Mouse (Mus musculus) intestine, embryonic 16.5 days (tissue): Measurements from ENCODE around the gene Zfr2. TPM values are rescaled to one million over a fixed set of nuclear protein-coding genes. Genes with fewer than 3 reads are reported as not detected.

ENCODE experiments used
- ATAC-seq: fragments of 200-750 bp; cut with Nextera tagmentation; 2 replicates; pipeline ENCODE4 v1.8.0; 2017; ENCODE audit warnings: moderate TSS enrichment, moderate library complexity
- H3K27ac ChIP-seq: fragments of 300-500 bp; sonication (generic); 2 replicates; pipeline ENCODE4 v1.5.1; 2014; ENCODE audit warnings: mild to moderate bottlenecking, low read length
- H3K27me3 ChIP-seq: fragments of 300-500 bp; sonication (generic); replicated peaks from 2 replicates; pipeline ENCODE4 v1.6.1; 2014; ENCODE audit warnings: low read length, control low read depth, mixed read lengths; ENCODE audit not compliant: control insufficient read depth, insufficient read depth
- H3K36me3 ChIP-seq: fragments of 300-500 bp; sonication (generic); 2 replicates; pipeline ENCODE4 v1.6.1; 2014; ENCODE audit warnings: low read length, control low read depth; ENCODE audit not compliant: control insufficient read depth, insufficient read depth
- H3K4me1 ChIP-seq: fragments of 300-500 bp; sonication (generic); 2 replicates; pipeline ENCODE4 v1.6.1; 2014; ENCODE audit warnings: low read length, control low read depth, mixed read lengths; ENCODE audit not compliant: control insufficient read depth, insufficient read depth
- H3K4me2 ChIP-seq: fragments of 300-500 bp; sonication (generic); 2 replicates; pipeline ENCODE4 v1.6.1; 2014; ENCODE audit warnings: low read depth, low read length, control low read depth
- H3K4me3 ChIP-seq: fragments of 300-500 bp; sonication (generic); 2 replicates; pipeline ENCODE4 v1.5.1; 2014; ENCODE audit warnings: mild to moderate bottlenecking, low read length
- H3K9ac ChIP-seq: fragments of 300-500 bp; sonication (generic); 2 replicates; pipeline ENCODE4 v1.6.1; 2014; ENCODE audit warnings: low read depth, low read length
- H3K9me3 ChIP-seq: fragments of 300-500 bp; sonication (generic); 2 replicates; pipeline ENCODE4 v1.6.1; 2016; ENCODE audit warnings: low read length, control low read depth; ENCODE audit not compliant: control insufficient read depth
- WGBS: fragments of 180-500 bp; shearing (Covaris S2); extraction: QIAGEN DNeasy Blood & Tissue Kit; methylation state at CpG from one replicate; pipeline ENCODE4 v1.1.7; 2014; 5-methylcytosine and 5-hydroxymethylcytosine counted together
- polyA plus RNA-seq: library from polyadenylated mRNA; unstranded; fragments of >200 nt; fragmentation: Nextera tagmentation; extraction: Ambion mirVana; gene quantifications from 2 replicates; pipeline ENCODE4 v1.2.1, GENCODE M21; 2015

Gene Zfr2
- polyA plus RNA-seq, 1 experiment from 2014 or later = 7.1 TPM

DNA sequence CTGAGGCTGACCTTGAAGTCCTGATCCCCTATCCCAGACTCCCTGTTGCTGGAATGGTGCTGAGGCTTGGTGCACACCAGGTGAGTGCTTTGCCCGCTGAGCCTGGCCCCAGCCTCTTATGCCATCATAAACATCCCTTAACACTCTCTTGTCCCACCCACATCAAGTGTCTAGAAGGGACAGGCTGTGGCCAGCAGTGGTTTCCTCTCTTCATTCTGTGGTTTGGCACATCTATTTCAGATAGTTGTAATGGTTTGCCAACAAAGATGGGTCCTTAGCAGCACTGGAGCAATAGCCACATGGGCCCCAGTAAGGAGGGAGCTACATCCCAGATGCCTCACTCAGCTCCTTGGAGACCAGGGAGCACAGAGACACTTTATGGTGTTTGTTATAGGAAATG is 21.9 kb downstream of the Zfr2 start:
- ATAC-seq = no peak
- peaks cover 60% of the 10 kb centered on the region for H3K27me3 ChIP-seq

DNA sequence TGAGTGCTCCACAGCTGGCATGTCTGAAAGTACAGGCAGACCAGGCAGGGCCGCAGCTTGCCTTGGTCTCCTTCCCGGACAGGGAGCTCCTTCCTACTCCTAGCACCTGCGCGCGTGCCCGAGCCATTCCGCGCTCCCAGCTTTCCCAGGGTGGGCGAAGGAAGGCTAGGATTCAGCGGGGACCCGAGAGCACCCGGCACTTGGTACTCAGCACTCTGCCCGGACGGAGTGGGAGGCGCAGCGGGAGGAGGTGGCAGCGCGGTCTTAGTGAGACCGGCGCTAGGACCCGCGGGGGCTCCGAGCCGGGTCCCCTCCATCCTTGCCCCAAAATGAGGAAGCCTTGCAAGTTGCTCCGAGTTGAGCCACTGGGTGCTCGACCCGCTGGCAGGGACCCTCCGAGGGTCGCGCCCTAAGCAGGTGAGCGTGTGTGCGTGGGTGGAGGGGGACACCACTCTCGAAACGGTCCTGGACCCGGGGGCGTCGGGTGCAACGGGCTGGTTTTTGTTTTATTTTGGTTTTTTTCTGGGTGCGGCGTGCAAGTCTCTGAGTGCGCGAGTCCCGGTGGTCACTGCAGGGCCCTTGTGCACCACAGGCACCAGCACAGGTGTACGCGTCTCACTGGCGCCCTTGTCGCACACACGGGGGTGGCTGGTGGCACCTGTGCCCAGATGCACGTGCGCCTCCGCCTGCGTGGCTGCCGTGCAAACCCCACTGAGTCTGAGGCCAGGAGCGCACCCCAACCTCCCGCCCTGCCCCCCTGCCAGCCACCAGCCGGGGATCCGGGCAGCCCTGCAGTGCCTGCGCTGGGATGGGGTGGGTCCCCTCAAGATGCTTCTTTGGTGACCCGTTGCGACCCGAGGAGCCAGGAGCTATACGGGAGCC is 24.4 kb downstream of the Zfr2 start:
- Histone ChIP-seq H3K27ac (no peak overlapping the region), H3K9ac (peak overlapping the region; percentile 57), H3K4me2 (peak overlapping the region; percentile 89), H3K27me3 (peaks cover 50% of the 10 kb centered on the region), H3K9me3 (peaks cover 10% of the 10 kb centered on the region; the same call in 1 of the 2 replicates), H3K4me3 (peak overlapping the region; percentile 51), H3K36me3 (no peaks in the 10 kb centered on the region), H3K4me1 (peaks cover 10% of the 10 kb centered on the region)
- ATAC-seq = 0 out of 2 replicates have a peak, but pooled peaks have one; percentile 22
- WGBS = 1% methylated on average over 62 of the region's 62 CpGs

More for the DNA sequence above, 21.9 kb downstream of the Zfr2 start:
- Histone ChIP-seq H3K9me3 (no peaks in the 10 kb centered on the region), H3K4me3 (no peak overlapping the region), H3K4me1 (peaks cover 10% of the 10 kb centered on the region), H3K27ac (no peak overlapping the region), H3K9ac (no peak overlapping the region), H3K36me3 (no peaks in the 10 kb centered on the region), H3K4me2 (no peak overlapping the region)
- 44% methylated on average over 1 of the region's 1 CpGs for WGBS

- Histone ChIP-seq H3K9me3 (peaks cover 10% of the 10 kb centered on the region; the same call in 1 of the 2 replicates), H3K4me2 (no peak overlapping the region), H3K27me3 (peaks cover 32% of the 10 kb centered on the region), H3K27ac (no peak overlapping the region), H3K4me1 (peaks cover 8% of the 10 kb centered on the region), H3K36me3 (peaks cover 7% of the 10 kb centered on the region; the same call in 1 of the 2 replicates), H3K9ac (no peak overlapping the region), H3K4me3 (no peak overlapping the region)
- no peak for ATAC-seq
- WGBS = 42% methylated on average over 21 of the region's 21 CpGs
Observed at GRCm38 (mm10) chr10:81259225-81259884, 26.4 kb downstream of the Zfr2 start.

DNA sequence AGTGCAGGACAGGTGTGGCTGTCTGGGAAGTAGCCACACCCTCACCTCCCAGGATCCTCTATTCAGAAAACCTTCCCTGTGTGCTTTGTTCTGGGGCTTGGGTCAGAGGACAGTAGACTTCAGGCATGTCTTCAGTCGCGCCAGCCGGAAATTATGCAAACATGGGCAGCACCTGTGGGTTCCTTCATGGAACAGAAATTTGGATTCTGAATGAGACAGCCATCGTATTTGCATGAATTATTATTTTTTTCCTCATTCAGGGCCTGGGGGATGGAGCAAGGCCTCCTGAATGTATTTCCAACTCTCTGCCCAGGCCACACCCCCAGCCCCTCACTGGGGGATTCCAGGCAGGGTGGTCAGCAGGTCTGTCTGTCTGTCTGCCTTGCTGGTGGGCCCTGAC is 28.1 kb downstream of the Zfr2 start:
- Histone ChIP-seq H3K9ac (no peak overlapping the region), H3K4me2 (no peak overlapping the region), H3K9me3 (peaks cover 10% of the 10 kb centered on the region; the same call in 1 of the 2 replicates), H3K27me3 (peaks cover 26% of the 10 kb centered on the region; the same call in 1 of the 2 replicates), H3K27ac (no peak overlapping the region), H3K36me3 (peaks cover 15% of the 10 kb centered on the region; the same call in 1 of the 2 replicates), H3K4me3 (no peak overlapping the region), H3K4me1 (peaks cover 15% of the 10 kb centered on the region)
- no peak for ATAC-seq
- WGBS = 90% methylated on average over 4 of the region's 4 CpGs

GRCm38 (mm10) chr10:81265540-81265939 is 32.6 kb downstream of the Zfr2 start:
- WGBS = 94% methylated on average over 8 of the region's 8 CpGs
- no peak for ATAC-seq
- Histone ChIP-seq H3K36me3 (peaks cover 15% of the 10 kb centered on the region; the same call in 1 of the 2 replicates), H3K9ac (peak overlapping the region; percentile 82), H3K4me3 (peak overlapping the region; percentile 68), H3K9me3 (peaks cover 5% of the 10 kb centered on the region; the same call in 1 of the 2 replicates), H3K27me3 (no peaks in the 10 kb centered on the region), H3K4me1 (peaks cover 18% of the 10 kb centered on the region), H3K27ac (no peak overlapping the region), H3K4me2 (peak overlapping the region; percentile 65)

DNA sequence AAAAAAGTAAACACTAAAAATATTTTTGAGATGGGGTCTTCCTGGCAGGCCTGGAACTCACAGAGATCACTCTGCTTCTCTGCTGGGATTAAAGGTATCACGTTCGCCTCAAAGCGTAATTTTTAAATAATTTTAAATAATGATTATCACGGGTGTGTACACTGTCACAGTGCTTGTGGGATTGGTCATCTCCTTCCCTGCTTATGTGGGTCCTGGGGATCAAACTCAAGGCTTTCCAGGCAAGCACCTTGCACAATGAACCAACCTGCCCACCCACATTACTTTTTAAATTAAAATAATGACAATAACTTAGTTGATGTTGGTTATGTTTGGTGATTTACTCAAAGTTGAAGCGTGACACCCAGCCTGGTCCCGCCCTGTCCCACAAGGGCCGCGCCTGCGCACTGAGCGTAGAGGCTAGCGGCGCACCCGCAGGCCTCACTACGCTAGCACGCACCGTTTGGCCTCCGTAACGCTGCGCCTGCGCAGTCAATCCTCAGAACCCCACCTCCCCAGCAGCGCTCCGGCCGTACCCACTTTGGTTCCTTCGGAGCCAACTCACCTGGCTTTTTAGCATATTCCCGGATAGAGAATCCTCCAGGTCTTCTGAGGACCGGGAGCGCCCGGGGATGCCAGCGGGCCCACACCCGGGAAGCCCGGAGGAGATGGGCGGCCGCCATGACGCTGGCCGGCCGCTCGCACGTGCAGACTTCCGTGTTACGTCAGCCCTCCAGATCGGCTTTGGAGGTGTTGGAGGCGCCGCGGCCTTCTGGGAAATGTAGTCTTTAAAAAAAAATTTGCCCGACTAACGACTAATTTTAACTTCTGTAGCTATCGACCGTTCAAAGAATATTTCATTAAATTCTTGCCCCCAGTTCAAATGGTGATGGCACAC is 33.5 kb downstream of the Zfr2 start, which contains the start of the genes Mrpl54 and Apba3:
Mrpl54 (minus strand) TSS at position 724 of the 895 bp plus-strand sequence.
Apba3 (plus strand) TSS at position 750 of the 895 bp plus-strand sequence.
- Histone ChIP-seq H3K4me1 (peaks cover 18% of the 10 kb centered on the region), H3K4me3 (peak within 1 kb of the TSS; percentile 79), H3K27me3 (no peaks in the 10 kb centered on the region), H3K36me3 (peaks cover 23% of the 10 kb centered on the region), H3K27ac (peak within 1 kb of the TSS; percentile 76), H3K9me3 (no peaks in the 10 kb centered on the region), H3K9ac (peak within 1 kb of the TSS; percentile 90), H3K4me2 (peak within 1 kb of the TSS; percentile 84)
- ATAC-seq = peak; percentile 94
- WGBS = under 1% methylated on average over 48 of the region's 48 CpGs

GRCm38 (mm10) chr10:81268056-81268455 is 35.1 kb downstream of the Zfr2 start:
- peak overlapping the region; percentile 90 for H3K9ac ChIP-seq
- H3K4me2 ChIP-seq = peak overlapping the region; percentile 84
- peaks cover 25% of the 10 kb centered on the region for H3K4me1 ChIP-seq
- H3K9me3 ChIP-seq = no peaks in the 10 kb centered on the region
- 2% methylated on average over 23 of the region's 23 CpGs for WGBS
- H3K27me3 ChIP-seq = no peaks in the 10 kb centered on the region
- peak overlapping the region; percentile 60 for H3K27ac ChIP-seq
- peaks cover 38% of the 10 kb centered on the region for H3K36me3 ChIP-seq
- ATAC-seq = peak; percentile 60
- peak overlapping the region; percentile 79 for H3K4me3 ChIP-seq

GRCm38 (mm10) chr10:81268643-81269412 is 35.9 kb downstream of the Zfr2 start:
- Histone ChIP-seq H3K27ac (peak overlapping the region; percentile 60), H3K9me3 (no peaks in the 10 kb centered on the region), H3K9ac (peak overlapping the region; percentile 90), H3K27me3 (no peaks in the 10 kb centered on the region), H3K4me1 (peaks cover 25% of the 10 kb centered on the region), H3K4me2 (peak overlapping the region; percentile 84), H3K36me3 (peaks cover 44% of the 10 kb centered on the region), H3K4me3 (peak overlapping the region; percentile 79)
- no peak for ATAC-seq
- WGBS = 74% methylated on average over 16 of the region's 16 CpGs
